Mouse (Mus musculus) CH12.LX (cell line): ENCODE measurements at regions not wholly inside any gene's neighbourhood (a gene's known extent, or its start where the extent isn't known, plus 50 kb on each side); places are given as distances from the start of the nearest gene placed in this dataset.

Experiments used
- CTCF ChIP-seq, 2 experiments: IDR thresholded peaks in 1 of 2; conservative IDR thresholded peaks in 1 of 2; 2 replicates each; pipeline ENCODE4 v1.5.1; 2011 to 2012; ENCODE audit warnings: low read depth in 2 of 2, low read length in 2 of 2, improper control_type of control experiment in 1 of 2, inconsistent platforms in 1 of 2, mild to moderate bottlenecking in 1 of 2, moderate library complexity in 1 of 2
- EP300 ChIP-seq: IDR thresholded peaks from 2 replicates; pipeline ENCODE4 v1.6.1; 2011; ENCODE audit warnings: low read length, improper control_type of control experiment
- RAD21 ChIP-seq: IDR thresholded peaks from 2 replicates; pipeline ENCODE4 v1.6.1; 2011; ENCODE audit warnings: low read depth, mild to moderate bottlenecking, low read length, improper control_type of control experiment, moderate library complexity
- USF1 ChIP-seq: IDR thresholded peaks from 2 replicates; pipeline ENCODE4 v1.6.1; 2014; ENCODE audit warnings: low read depth, mild to moderate bottlenecking, inconsistent platforms, low read length, improper control_type of control experiment
- USF2 ChIP-seq: conservative IDR thresholded peaks from 2 replicates; pipeline ENCODE4 v1.6.1; 2011; ENCODE audit warnings: low read depth, low read length, improper control_type of control experiment

DNA sequence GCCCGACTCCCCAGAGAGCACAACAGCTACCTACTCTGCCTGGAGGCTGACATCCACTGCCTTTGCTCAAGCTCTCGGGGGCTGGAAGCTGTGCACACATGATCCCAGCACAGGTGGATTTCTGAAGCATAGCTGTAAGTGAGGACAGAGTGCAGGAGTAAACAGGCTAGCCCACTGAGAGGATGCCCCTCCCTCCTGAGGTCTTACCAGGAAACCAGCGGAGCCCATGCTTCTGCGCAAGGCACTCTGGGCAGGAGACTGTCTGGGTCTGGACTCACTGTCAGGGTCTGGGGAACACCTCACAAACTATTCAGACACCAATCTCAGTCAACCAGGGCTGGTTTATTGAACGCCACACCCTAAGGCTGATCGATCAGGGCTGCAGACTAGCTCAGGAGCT lies 197.2 kb upstream of the Eef2kmt start:
- TF ChIP-seq USF1 (no peak), CTCF (conservative IDR thresholded peaks at IDR 0.05 in 1 of 2, IDR thresholded peaks at IDR 0.05 in 1 of 2; ENCODE audit: low read depth in 2 of 2, low read length in 2 of 2) (no peak), USF2 (no peak), RAD21 (no peak), EP300 (no peak)
